Mouse (Mus musculus) lung, postnatal 0 days (tissue): ENCODE measurements around the gene Gp1ba.

Experiments
- CTCF ChIP-seq: IDR thresholded peaks from 2 replicates; pipeline ENCODE4 v1.5.1; 2016; ENCODE audit warnings: antibody characterized with exemption, mild to moderate bottlenecking
- EP300 ChIP-seq: IDR thresholded peaks from 2 replicates; pipeline ENCODE4 v1.6.1; 2016; ENCODE audit warnings: antibody characterized with exemption, mild to moderate bottlenecking, control low read depth

DNA sequence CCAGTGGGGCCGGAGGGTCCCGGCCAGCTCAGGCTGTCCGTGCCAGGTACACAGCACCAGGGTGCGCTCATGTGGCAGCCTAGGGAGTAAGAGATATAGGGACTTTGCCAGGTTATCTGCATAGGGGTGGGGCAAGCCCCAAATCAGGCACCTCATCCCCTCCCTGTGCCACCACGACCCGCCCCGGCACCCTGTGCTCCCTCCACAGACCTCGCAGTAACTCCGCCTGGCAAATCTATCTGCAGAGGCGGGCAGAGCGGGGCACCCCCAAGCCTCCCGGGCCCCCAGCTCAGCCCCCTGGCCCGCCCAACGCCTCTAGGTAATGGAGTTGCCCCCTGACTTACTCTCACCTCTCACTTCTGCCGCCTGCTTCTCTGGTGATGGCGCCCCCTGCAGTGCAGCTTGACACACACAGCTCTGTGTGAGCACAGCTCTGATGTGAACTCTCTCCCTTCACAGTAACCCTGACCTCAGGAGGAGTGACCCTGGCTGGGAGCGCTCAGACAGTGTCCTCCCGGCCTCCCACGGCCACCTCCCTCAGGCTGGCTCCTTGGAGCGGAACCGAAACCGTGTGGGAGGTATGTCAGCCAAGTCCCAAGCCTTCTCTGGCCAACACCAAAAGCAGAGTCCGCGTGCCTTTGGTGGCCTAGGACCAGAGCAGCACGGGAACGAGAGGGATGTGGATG is 30.4 kb upstream of the Gp1ba start:
- peak; percentile 62 for TF ChIP-seq CTCF
- no peak for TF ChIP-seq EP300
